Mouse (Mus musculus): ENCODE data around the gene Fam114a1. TPM values are rescaled to one million over a fixed set of nuclear protein-coding genes. Genes with fewer than 3 reads are reported as not detected.

Fam114a1 gene
- total RNA-seq, 2 experiments from 2014 or later = 10.0 to 12.4 TPM

DNA sequence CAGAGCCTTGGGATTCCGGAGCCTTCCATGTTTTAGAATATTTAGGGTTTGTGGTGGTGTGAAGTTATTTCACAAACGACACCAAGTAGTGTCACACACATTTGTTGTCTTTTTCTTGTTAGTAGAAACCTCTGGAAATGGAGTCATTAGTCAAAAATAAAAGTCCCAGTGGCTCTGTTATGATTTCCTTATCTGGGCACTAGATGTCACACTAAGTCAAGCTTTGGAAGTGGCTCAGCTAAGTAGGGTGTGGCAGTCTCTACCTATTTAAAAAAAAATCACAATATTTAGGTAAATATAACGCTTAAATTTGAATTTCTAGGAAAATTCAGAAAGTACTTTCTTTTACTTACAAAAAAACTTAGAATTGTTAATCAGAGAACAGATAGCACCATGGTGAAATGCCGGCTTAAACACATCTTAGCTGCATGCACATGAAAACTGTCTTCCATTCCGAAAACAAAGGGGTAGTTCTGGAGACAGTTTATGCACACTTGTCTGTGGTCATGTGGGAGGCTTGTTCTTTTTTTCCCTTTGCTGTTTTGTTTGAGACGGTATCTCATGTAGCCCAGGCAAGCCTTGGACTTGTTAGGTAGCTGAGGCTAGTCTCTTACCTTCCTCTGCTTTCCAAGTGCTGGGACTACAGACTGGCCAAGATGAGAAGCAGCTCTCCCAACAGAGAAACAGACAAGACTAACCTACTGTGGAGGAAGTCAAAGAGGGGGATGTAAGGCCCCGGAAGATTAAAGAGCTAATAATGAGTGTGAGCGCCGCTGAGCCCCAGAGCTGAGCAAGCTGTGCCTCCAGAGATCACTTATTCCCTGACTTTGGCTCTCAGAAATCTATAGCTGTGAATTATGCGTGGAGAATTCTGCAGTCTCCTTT is 33.3 kb downstream of the Fam114a1 start:
- intact Hi-C loops (cut with DNase I) = loop anchor here (2.0 to 10.0 kb wide), 3 partner anchors 210 to 392 kb away; partner anchors contain the start of genes Lias and Rpl9
- no peak for DNase-seq

GRCm38 (mm10) chr5:65003946-65004535 is 34.2 kb downstream of the Fam114a1 start:
- intact Hi-C loops (cut with DNase I) = loop anchor here (2.0 to 10.0 kb wide), 3 partner anchors 209 to 391 kb away; partner anchors contain the start of genes Lias and Rpl9
- no peak for DNase-seq

DNA sequence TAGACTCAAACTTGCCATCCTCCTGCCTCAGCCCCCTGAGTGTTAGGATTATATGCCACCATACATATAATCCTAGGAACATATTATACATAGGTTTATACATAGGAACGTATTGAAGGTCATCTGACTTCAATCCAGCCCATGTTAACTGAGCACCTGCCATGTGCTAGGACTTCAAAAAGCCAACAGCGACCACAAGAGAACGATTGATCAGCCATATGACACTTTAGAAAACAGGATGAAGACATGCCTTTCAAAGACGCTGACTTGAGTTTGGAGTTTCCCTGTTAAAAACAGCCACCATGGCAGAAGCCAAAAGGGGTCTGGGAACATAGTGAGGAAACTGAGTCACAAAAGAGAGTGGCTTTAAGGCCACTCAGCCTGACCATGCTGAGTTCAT is 35.4 kb downstream of the Fam114a1 start:
- DNase-seq = no peak
- intact Hi-C loops (cut with DNase I) = loop anchor here (10.0 kb wide), 1 partner anchor 390 kb away; the partner anchor contains the start of genes Lias and Rpl9

DNA sequence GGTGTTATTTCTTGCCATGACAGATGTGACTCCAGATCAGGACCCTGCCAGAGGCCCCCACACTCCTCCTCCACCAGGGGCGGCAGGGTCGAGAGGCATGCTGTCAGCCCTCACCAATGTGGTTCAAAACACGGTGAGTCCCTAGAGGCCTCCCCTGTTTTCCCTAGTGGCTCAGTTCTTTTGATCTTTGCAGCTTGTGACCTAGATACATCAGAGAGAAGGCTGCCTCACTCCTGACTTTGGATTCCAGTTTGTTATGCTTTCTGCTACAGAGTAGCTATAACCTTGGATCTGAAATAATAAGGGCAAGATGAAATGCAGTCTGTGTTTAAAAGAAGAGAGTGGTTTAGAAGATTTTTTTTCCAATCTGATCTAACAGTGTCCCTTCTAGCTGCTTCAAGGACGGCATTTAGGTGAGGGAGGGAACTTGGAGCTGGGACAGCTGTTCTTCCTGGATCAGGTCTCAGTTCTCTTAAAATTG is 36.2 kb downstream of the Fam114a1 start:
- intact Hi-C loops (cut with DNase I) = loop anchor here (10.0 kb wide), 1 partner anchor 389 kb away; the partner anchor contains the start of genes Lias and Rpl9
- no peak for DNase-seq

- DNase-seq = no peak
- intact Hi-C loops (cut with DNase I) = no loop called here
Measured at GRCm38 (mm10) chr5:65011901-65012573, 42.2 kb downstream of the Fam114a1 start.

GRCm38 (mm10) chr5:65015508-65015907 is 45.6 kb downstream of the Fam114a1 start:
- intact Hi-C loops (cut with DNase I) = no loop called here
- DNase-seq = no peak

DNA sequence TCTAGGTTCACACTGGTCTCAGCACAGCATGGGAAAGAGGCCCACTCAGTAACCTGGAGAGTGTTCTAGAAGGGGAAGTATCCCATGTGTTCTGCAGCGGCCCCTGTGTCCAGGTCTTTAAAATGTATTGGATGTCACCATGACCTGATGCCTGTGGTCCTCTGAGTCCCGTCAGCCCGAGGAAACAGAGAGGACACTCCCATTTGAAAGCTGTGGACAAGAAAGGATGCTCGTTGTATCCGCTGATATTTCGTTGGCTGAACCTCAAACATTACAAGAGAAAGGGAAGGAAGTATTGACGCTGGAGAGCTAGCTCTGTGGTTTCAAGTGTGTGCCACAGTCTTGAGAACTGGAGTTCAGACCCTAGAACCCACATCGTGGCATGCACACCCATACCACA is 49.2 kb downstream of the Fam114a1 start:
- no peak for DNase-seq
- intact Hi-C loops (cut with DNase I) = no loop called here

GRCm38 (mm10) chr5:65019823-65020222 is 50.0 kb downstream of the Fam114a1 start:
- intact Hi-C loops (cut with DNase I) = no loop called here
- DNase-seq = peak; percentile 11 to 22

DNA sequence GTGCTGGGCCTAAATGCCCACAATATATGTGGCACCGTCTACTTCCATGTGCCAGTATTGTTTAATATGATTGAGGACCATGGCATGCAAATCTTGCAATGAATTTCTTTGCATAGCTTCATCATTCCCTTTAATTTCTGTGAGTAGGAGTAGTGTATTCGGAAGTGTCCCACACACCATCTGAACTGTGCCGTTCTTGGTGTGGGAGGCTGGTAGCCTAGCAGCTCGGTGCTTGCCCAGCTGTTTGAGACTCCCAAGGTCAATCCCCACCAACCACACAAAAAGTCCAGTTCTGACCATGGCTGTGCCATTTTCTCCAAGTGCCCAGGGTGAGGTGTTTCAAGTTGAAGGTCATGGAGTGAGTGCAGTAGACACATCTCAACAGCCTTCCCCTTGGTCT is 52.1 kb downstream of the Fam114a1 start:
- intact Hi-C loops (cut with DNase I) = no loop called here

DNA sequence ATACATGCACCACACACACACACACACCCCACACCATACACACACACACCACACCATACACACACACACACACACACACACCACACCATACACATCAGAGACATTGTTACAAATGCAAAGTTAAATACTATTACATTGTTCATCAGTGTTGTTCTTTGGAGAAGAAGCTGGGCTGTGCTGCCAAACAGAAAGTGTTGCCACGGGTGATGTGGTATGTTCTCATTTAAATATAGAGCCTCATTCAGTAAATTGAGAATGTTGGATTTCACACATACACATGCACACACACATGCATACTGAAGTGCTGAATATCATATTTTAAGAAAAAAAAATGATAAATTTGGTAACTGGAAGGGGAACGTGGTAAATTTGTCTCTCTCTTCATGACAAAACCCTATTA is 54.8 kb downstream of the Fam114a1 start:
- DNase-seq = no peak
- intact Hi-C loops (cut with DNase I) = no loop called here

More for the DNA sequence above, 52.1 kb downstream of the Fam114a1 start:
- DNase-seq = no peak

- no peak for DNase-seq
- intact Hi-C loops (cut with DNase I) = no loop called here
Measured at GRCm38 (mm10) chr5:65025916-65026315, 56.0 kb downstream of the Fam114a1 start.

DNA sequence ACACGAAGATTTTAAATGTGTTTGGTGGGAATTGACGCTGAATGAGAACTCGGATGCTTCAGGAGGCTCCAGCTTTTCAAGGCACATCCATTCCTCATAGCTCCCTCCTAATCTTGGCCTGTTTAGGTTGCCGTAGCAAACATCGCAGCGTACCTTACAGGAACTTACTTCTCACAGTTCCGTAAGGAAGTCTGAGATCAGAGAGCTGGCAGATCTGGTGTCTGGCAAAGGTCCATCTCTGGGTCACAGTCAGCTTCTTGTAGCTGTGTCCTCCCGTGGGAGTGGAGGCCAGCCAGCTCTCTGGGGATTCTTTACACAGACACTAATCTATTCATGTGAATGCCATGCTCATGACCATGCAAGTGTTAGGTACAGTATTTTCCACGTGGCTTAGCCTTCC is 56.9 kb downstream of the Fam114a1 start:
- intact Hi-C loops (cut with DNase I) = no loop called here
- no peak for DNase-seq

DNA sequence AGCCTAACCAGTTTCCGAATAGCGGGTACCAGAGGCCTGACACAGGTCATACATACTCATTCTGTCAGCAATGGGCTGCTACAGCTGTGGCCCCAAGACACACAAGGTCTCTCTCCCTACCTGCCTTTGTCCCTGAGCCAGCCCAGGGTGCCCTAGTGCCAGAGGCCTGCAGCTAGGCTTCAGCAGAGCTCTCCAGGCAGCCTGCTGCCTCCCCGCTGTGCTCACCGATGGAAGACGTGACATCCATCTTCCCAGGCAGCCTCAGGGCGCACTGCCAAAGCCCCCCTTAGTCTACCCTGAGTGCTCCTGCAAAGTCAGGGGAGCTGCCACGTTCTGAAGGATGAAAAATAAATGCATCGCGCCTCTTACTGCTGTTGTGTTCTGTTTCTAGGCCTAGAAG is 58.1 kb downstream of the Fam114a1 start:
- no peak for DNase-seq
- intact Hi-C loops (cut with DNase I) = no loop called here

GRCm38 (mm10) chr5:65036597-65036996 is 66.7 kb downstream of the Fam114a1 start:
- intact Hi-C loops (cut with DNase I) = no loop called here
- DNase-seq = no peak

DNA sequence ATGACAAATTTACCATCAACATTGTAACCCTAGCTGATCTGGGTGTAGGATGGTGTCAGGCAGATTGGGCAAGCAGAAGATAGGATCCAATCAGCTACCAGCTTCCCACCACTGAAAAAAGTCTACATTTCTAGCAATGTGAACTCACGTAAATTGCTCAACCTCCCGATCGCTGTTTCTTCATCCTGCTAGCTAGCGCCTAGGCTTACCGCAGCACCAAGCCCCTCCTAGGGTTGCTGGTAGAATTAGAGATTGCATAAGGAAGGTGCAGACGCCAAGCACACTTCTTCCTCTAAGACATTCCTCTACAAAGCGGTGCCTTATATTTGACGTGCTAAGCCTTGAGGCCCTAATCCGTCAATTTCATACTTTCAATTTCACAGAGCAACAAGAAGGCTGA is 68.4 kb downstream of the Fam114a1 start:
- DNase-seq = no peak
- intact Hi-C loops (cut with DNase I) = no loop called here

GRCm38 (mm10) chr5:65038811-65039571 is 69.1 kb downstream of the Fam114a1 start:
- peak in 1 of 2 experiments; percentile 53 for DNase-seq
- intact Hi-C loops (cut with DNase I) = no loop called here

DNA sequence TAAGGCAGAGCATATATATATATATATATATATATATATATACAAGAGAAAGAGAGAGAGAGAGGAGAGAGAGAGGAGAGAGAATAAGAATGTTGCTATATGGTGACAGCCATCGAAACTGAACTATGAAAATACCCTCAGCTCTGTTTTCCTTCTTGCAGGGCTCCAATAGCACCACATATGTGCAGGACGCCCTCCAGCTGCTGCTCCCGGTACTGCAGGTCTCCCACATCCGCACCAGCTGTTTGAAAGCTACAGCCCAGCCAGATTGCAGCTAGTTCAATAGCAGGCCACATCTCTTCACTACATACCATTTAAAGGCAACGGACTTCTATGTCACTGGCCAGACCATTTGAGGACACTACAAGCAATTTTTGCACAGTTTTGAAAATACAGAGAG is 70.6 kb downstream of the Fam114a1 start:
- DNase-seq = no peak
- intact Hi-C loops (cut with DNase I) = no loop called here

GRCm38 (mm10) chr5:65043407-65043895 is 73.6 kb downstream of the Fam114a1 start:
- no peak for DNase-seq
- intact Hi-C loops (cut with DNase I) = no loop called here

GRCm38 (mm10) chr5:65045642-65046370 is 75.9 kb downstream of the Fam114a1 start:
- intact Hi-C loops (cut with DNase I) = no loop called here

More at GRCm38 (mm10) chr5:65045642-65046370, 75.9 kb downstream of the Fam114a1 start:
- DNase-seq = no peak

Data from gastrocnemius, postnatal 36 days (tissue).